15 mouse cellular contexts compared by ENCODE assay signal in genomic region chr9:119842091-119842490, GRCm38 (mm10). TPM values are rescaled to one million over a fixed set of nuclear protein-coding genes. Genes with fewer than 3 reads are reported as not detected.
DNase-seq lines count a peak whose midpoint lies in the region; ATAC-seq lines count a peak whose summit lies in the region.
"Had no signal": no experiment of that assay in that cellular context is flagged by ENCODE, and none has a peak within 500 bp of the region (broad histone marks: within the 10 kb centered on the region; RNA-seq: fewer than 3 reads in every experiment).

No protein-coding gene starts in this region.

- peak; percentile 54; the same call in 1 of the 2 replicates for ATAC-seq in hindbrain, embryonic 15.5 days (ENCODE audit: low FRiP score, low read depth)
- no peak for ATAC-seq in hindbrain, embryonic 14.5 days (ENCODE audit: low FRiP score)
- peak; percentile 48 for ATAC-seq in liver, embryonic 13.5 days (ENCODE audit: low read depth)
- ATAC-seq in megakaryocyte-erythroid progenitor cell, adult 5-6 weeks (replicated peaks; ENCODE audit: low FRiP score, low TSS enrichment, poor library complexity, severe bottlenecking): no peak

- H3K27me3 ChIP-seq in hindbrain, embryonic 15.5 days: no peaks in the 10 kb centered on the region; the same call in 1 of the 2 replicates
- H3K27me3 ChIP-seq in hindbrain, embryonic 14.5 days (ENCODE audit: control insufficient read depth, insufficient read depth, low read length): no peaks in the 10 kb centered on the region
- no peaks in the 10 kb centered on the region for H3K27me3 ChIP-seq in liver, embryonic 13.5 days
- H3K27me3 ChIP-seq: embryonic facial prominence, embryonic 12.5 days; lung, embryonic 15.5 days had no signal

- no peaks in the 10 kb centered on the region for H3K36me3 ChIP-seq in hindbrain, embryonic 15.5 days
- H3K36me3 ChIP-seq in hindbrain, embryonic 14.5 days (replicated peaks; ENCODE audit: control insufficient read depth, insufficient read depth): no peaks in the 10 kb centered on the region
- no peaks in the 10 kb centered on the region for H3K36me3 ChIP-seq in liver, embryonic 13.5 days
- H3K36me3 ChIP-seq: embryonic facial prominence, embryonic 12.5 days; lung, embryonic 15.5 days had no signal

- no peak overlapping the region for H3K4me3 ChIP-seq in hindbrain, embryonic 15.5 days
- no peak overlapping the region for H3K4me3 ChIP-seq in hindbrain, embryonic 14.5 days (replicated peaks; ENCODE audit: low read length)
- H3K4me3 ChIP-seq in liver, embryonic 13.5 days (replicated peaks): no peak overlapping the region
- H3K4me3 ChIP-seq: embryonic facial prominence, embryonic 12.5 days; lung, embryonic 15.5 days had no signal

- no peak overlapping the region for H3K27ac ChIP-seq in hindbrain, embryonic 15.5 days (replicated peaks)
- no peak overlapping the region for H3K27ac ChIP-seq in hindbrain, embryonic 14.5 days
- H3K27ac ChIP-seq in liver, embryonic 13.5 days: peak overlapping the region; percentile 20; the same call in 1 of the 2 replicates
- H3K27ac ChIP-seq: embryonic facial prominence, embryonic 12.5 days; lung, embryonic 15.5 days had no signal

- H3K9ac ChIP-seq in hindbrain, embryonic 15.5 days: no peak overlapping the region
- no peak overlapping the region for H3K9ac ChIP-seq in hindbrain, embryonic 14.5 days
- no peak overlapping the region for H3K9ac ChIP-seq in liver, embryonic 13.5 days
- H3K9ac ChIP-seq: embryonic facial prominence, embryonic 12.5 days; lung, embryonic 15.5 days had no signal

- H3K4me1 ChIP-seq in hindbrain, embryonic 15.5 days (replicated peaks): peaks cover 17% of the 10 kb centered on the region
- 0 out of 2 replicates have a peak, but pooled peaks cover 3% of the 10 kb centered on the region for H3K4me1 ChIP-seq in hindbrain, embryonic 14.5 days (replicated peaks; ENCODE audit: control insufficient read depth, insufficient read depth, low read length)
- peaks cover 5% of the 10 kb centered on the region; the same call in 1 of the 2 replicates for H3K4me1 ChIP-seq in liver, embryonic 13.5 days (replicated peaks)
- H3K4me1 ChIP-seq: lung, embryonic 15.5 days had no signal

- DNase-seq in hindbrain, embryonic 14.5 days (ENCODE audit: low spot score): no peak
- DNase-seq in kidney, adult 8-10 months: peak; percentile 71 to 79
- DNase-seq in kidney, postnatal 14 days: peak; percentile 59
- no peak for DNase-seq in liver, embryonic 13.5 days
- no peak for DNase-seq in urinary bladder, postnatal 25 days (ENCODE audit: low spot score)
- DNase-seq: cerebellum, postnatal 25 days; gastrocnemius, postnatal 10 days; spleen, adult 18-20 months; thymus, postnatal 14 days had no signal

- H3K9me3 ChIP-seq in hindbrain, embryonic 15.5 days: no peaks in the 10 kb centered on the region
- H3K9me3 ChIP-seq in hindbrain, embryonic 14.5 days (ENCODE audit: control insufficient read depth, low read length): no peaks in the 10 kb centered on the region
- no peaks in the 10 kb centered on the region for H3K9me3 ChIP-seq in liver, embryonic 13.5 days (replicated peaks)
- H3K9me3 ChIP-seq: embryonic facial prominence, embryonic 12.5 days; lung, embryonic 15.5 days had no signal

- no peak overlapping the region for H3K4me2 ChIP-seq in hindbrain, embryonic 15.5 days
- H3K4me2 ChIP-seq in hindbrain, embryonic 14.5 days (replicated peaks): no peak overlapping the region
- H3K4me2 ChIP-seq in liver, embryonic 13.5 days: peak overlapping the region; percentile 10; the same call in 1 of the 2 replicates
- H3K4me2 ChIP-seq: embryonic facial prominence, embryonic 12.5 days; lung, embryonic 15.5 days had no signal

- 22% methylated on average over 6 of the region's 6 CpGs for WGBS in hindbrain, embryonic 15.5 days
- WGBS in hindbrain, embryonic 14.5 days: 25% methylated on average over 6 of the region's 6 CpGs
- 40% methylated on average over 6 of the region's 6 CpGs for WGBS in liver, embryonic 13.5 days (ENCODE audit: insufficient replicate concordance)

RNA-seq across cellular contexts. Expression of gene Scn11a, which starts 16.8 kb away (rescaled TPM):
- polyA plus RNA-seq in hindbrain, embryonic 15.5 days (2015; fragmentation: Nextera tagmentation; extraction: Ambion mirVana): 0.29 and 0.52 TPM in 2 replicates
- polyA plus RNA-seq in hindbrain, embryonic 14.5 days (2014; fragmentation: Nextera tagmentation; extraction: Ambion mirVana): 0.21 and 0.34 TPM in 2 replicates
- not detected in 2 replicates for polyA plus RNA-seq in liver, embryonic 13.5 days (2015; fragmentation: Nextera tagmentation; extraction: Ambion mirVana)
- total RNA-seq in megakaryocyte-erythroid progenitor cell, adult 5-6 weeks (2014; fragmentation: Nextera tagmentation): not detected in 2 replicates
- not detected in 2 replicates for total RNA-seq in megakaryocyte-erythroid progenitor cell, adult 5-6 weeks (2017)
- total RNA-seq: megakaryocyte progenitor cell, adult 5-6 weeks; neutrophil, adult 5-6 weeks had no signal
- polyA plus RNA-seq: lung, embryonic 15.5 days had no signal

RNA-seq across cellular contexts. Expression of gene Wdr48, which starts 52.6 kb away (rescaled TPM):
- 64.3 and 65.4 TPM in 2 replicates for polyA plus RNA-seq in hindbrain, embryonic 15.5 days (2015; fragmentation: Nextera tagmentation; extraction: Ambion mirVana)
- 63.6 and 66.9 TPM in 2 replicates for polyA plus RNA-seq in hindbrain, embryonic 14.5 days (2014; fragmentation: Nextera tagmentation; extraction: Ambion mirVana)
- 22.8 and 27.8 TPM in 2 replicates for polyA plus RNA-seq in liver, embryonic 13.5 days (2015; fragmentation: Nextera tagmentation; extraction: Ambion mirVana)
- total RNA-seq in megakaryocyte-erythroid progenitor cell, adult 5-6 weeks (2014; fragmentation: Nextera tagmentation): 49.3 and 67.8 TPM in 2 replicates
- 27.2 and 36.4 TPM in 2 replicates for total RNA-seq in megakaryocyte-erythroid progenitor cell, adult 5-6 weeks (2017)

Comparison
In these comparisons a context has a peak if more than half of its experiments do, and no peak if none do; other contexts are left out.
1. ATAC-seq: peak in hindbrain, embryonic 15.5 days (single experiment) and liver, embryonic 13.5 days (single experiment); none in hindbrain, embryonic 14.5 days (single experiment) and megakaryocyte-erythroid progenitor cell, adult 5-6 weeks (single experiment).
2. DNase-seq: peak in kidney, adult 8-10 months (2 of 2) and kidney, postnatal 14 days (single experiment); none in hindbrain, embryonic 14.5 days (single experiment), liver, embryonic 13.5 days (single experiment) and urinary bladder, postnatal 25 days (single experiment).